Mouse (Mus musculus) midbrain, embryonic 11.5 days (tissue): ENCODE data around the gene Rbm48. TPM values are rescaled to one million over a fixed set of nuclear protein-coding genes. Genes with fewer than 3 reads are reported as not detected.

ENCODE experiments used
- ATAC-seq: fragments of 200-750 bp; cut with Nextera tagmentation; 2 replicates; pipeline ENCODE4 v1.8.0; 2017; ENCODE audit warnings: moderate TSS enrichment, moderate library complexity; ENCODE audit not compliant: low FRiP score
- DNase-seq: peaks from one replicate; pipeline ENCODE4 v3.0.0; 2015; ENCODE audit warnings: low spot score; ENCODE audit errors: missing footprints
- H3K27ac ChIP-seq: fragments of 300-500 bp; sonication (generic); 2 replicates; pipeline ENCODE4 v1.5.1; 2014; ENCODE audit warnings: low read depth, low read length
- H3K27me3 ChIP-seq: fragments of 300-500 bp; sonication (generic); 2 replicates; pipeline ENCODE4 v1.6.1; 2014; ENCODE audit warnings: mild to moderate bottlenecking, low read length, moderate library complexity, mixed read lengths; ENCODE audit not compliant: control insufficient read depth, insufficient read depth
- H3K36me3 ChIP-seq: fragments of 300-500 bp; sonication (generic); 2 replicates; pipeline ENCODE4 v1.6.1; 2014; ENCODE audit warnings: mild to moderate bottlenecking, low read length, moderate library complexity, mixed read lengths; ENCODE audit not compliant: control insufficient read depth, insufficient read depth
- H3K4me1 ChIP-seq: fragments of 300-500 bp; sonication (generic); 2 replicates; pipeline ENCODE4 v1.6.1; 2014; ENCODE audit warnings: low read length; ENCODE audit not compliant: control insufficient read depth, insufficient read depth
- H3K4me2 ChIP-seq: fragments of 300-500 bp; sonication (generic); 2 replicates; pipeline ENCODE4 v1.6.1; 2014; ENCODE audit warnings: mild to moderate bottlenecking, moderate library complexity
- H3K4me3 ChIP-seq: fragments of 300-500 bp; sonication (generic); 2 replicates; pipeline ENCODE4 v1.5.1; 2014; ENCODE audit warnings: low read depth, low read length
- H3K9ac ChIP-seq: fragments of 300-500 bp; sonication (generic); 2 replicates; pipeline ENCODE4 v1.6.1; 2014; ENCODE audit warnings: low read length
- H3K9me3 ChIP-seq: fragments of 300-500 bp; sonication (generic); 2 replicates; pipeline ENCODE4 v1.6.1; 2016; ENCODE audit warnings: low read length; ENCODE audit not compliant: control insufficient read depth
- WGBS: fragments of 180-500 bp; shearing (Covaris S2); extraction: QIAGEN DNeasy Blood & Tissue Kit; methylation state at CpG from one replicate; pipeline ENCODE4 v1.1.7; 2014; 5-methylcytosine and 5-hydroxymethylcytosine counted together
- polyA plus RNA-seq: library from polyadenylated mRNA; unstranded; fragments of >200 nt; fragmentation: Nextera tagmentation; extraction: Ambion mirVana; gene quantifications from 2 replicates; pipeline ENCODE4 v1.2.1, GENCODE M21; 2014

The Rbm48 gene
- polyA plus RNA-seq, 1 experiment from 2014 or later, result 13.8 TPM

GRCm38 (mm10) chr5:3541871-3542270, 54.5 kb downstream of the Rbm48 start:
- WGBS, result 75% methylated on average over 6 of the region's 6 CpGs
- H3K4me3 ChIP-seq, result no peak overlapping the region
- DNase-seq, result no peak
- no peak for ATAC-seq
- peaks cover 7% of the 10 kb centered on the region for H3K4me1 ChIP-seq
- no peak overlapping the region for H3K4me2 ChIP-seq
- H3K9me3 ChIP-seq, result no peaks in the 10 kb centered on the region
- H3K36me3 ChIP-seq, result no peaks in the 10 kb centered on the region
- H3K27ac ChIP-seq, result no peak overlapping the region
- H3K27me3 ChIP-seq, result no peaks in the 10 kb centered on the region
- H3K9ac ChIP-seq, result no peak overlapping the region

DNA sequence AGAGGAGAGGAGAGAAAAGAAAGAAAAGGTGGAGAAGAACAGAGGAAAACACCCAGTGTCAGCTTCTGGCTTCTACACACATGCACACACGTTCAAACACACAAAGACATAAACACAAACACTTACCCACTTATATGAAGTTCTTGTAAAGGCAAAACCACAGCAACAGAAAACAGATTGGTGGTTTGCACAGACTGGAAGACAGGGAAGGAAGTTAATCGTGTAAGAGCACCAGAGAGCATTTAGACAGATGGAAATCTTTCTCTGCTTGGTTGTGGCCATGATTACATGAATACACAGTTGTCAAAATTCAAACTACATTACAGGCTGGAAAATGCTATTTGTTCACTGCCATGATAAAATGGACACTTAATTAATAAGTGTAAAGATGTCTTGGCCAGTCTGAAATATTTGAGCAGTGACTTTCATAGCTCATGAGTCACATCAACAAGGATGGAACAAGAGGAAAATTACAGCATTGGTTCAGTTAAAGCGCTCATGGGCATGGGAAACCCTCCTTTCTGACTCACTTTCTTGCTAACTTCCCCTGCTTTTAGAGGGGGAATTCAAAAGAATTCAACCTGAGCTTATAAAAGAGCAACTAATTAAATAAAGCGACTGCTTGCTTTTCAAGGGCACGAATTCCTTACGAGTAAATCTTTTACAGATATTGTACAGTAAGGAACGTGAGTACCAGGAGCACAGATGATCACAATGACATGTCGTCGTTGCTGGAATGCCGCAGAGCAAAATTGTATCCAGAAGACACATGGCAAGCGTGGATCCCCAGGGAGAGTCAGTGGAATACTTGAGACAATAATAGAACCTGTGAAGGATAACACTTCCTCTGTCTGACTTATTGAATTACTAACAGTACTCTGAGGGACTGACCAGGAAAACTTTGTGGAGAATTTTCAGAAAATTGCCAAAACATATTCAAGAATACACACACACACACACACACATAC, 57.6 kb downstream of the Rbm48 start:
- H3K36me3 ChIP-seq, result no peaks in the 10 kb centered on the region
- no peak overlapping the region for H3K4me2 ChIP-seq
- H3K9ac ChIP-seq, result no peak overlapping the region
- ATAC-seq (no peak), DNase-seq (no peak)
- no peak overlapping the region for H3K27ac ChIP-seq
- H3K9me3 ChIP-seq, result no peaks in the 10 kb centered on the region
- 77% methylated on average over 11 of the region's 11 CpGs for WGBS
- no peaks in the 10 kb centered on the region for H3K4me1 ChIP-seq
- no peak overlapping the region for H3K4me3 ChIP-seq
- no peaks in the 10 kb centered on the region for H3K27me3 ChIP-seq

- no peak overlapping the region for H3K27ac ChIP-seq
- H3K36me3 ChIP-seq, result no peaks in the 10 kb centered on the region
- H3K9ac ChIP-seq, result no peak overlapping the region
- ATAC-seq (no peak), DNase-seq (no peak)
- 71% methylated on average over 3 of the region's 3 CpGs for whole genome bisulfite sequencing
- no peaks in the 10 kb centered on the region for H3K27me3 ChIP-seq
- H3K4me1 ChIP-seq, result no peaks in the 10 kb centered on the region
- no peak overlapping the region for H3K4me2 ChIP-seq
- no peak overlapping the region for H3K4me3 ChIP-seq
- H3K9me3 ChIP-seq, result no peaks in the 10 kb centered on the region
Measured at GRCm38 (mm10) chr5:3536592-3537212, 59.7 kb downstream of the Rbm48 start.

Other genes starting within 250 kb of the Rbm48 start
- gene Fam133b, start 52.8 kb downstream of the Rbm48 start, polyA plus RNA-seq, result 43.0 and 47.3 TPM in 2 replicates
- 2.0 and 3.4 TPM in 2 replicates for gene 1700109H08Rik, start 25.0 kb downstream of the Rbm48 start, polyA plus RNA-seq
- gene Pex1, start 519 bp downstream of the Rbm48 start, polyA plus RNA-seq, result 13.3 and 13.6 TPM in 2 replicates
- gene Tmbim7, start 54.6 kb upstream of the Rbm48 start, polyA plus RNA-seq, result not detected in 2 replicates
- 86.4 and 88.8 TPM in 2 replicates for gene Gatad1, start 60.6 kb upstream of the Rbm48 start, polyA plus RNA-seq
- 15.0 and 15.9 TPM in 2 replicates for gene Ankib1, start 206.3 kb upstream of the Rbm48 start, polyA plus RNA-seq
- gene Krit1, start 206.6 kb upstream of the Rbm48 start, polyA plus RNA-seq, result 68.0 and 77.8 TPM in 2 replicates
- 0.10 TPM in 1 of 2 replicates, not detected in the other for gene Lrrd1, start 248.6 kb upstream of the Rbm48 start, polyA plus RNA-seq